Mouse (Mus musculus) lung, adult 18-20 months (tissue): ENCODE results near the gene Pamr1.
A peak's percentile ranks its signal among the peaks of the same experiment; 100 is the strongest.

Source experiments
- DNase-seq, 2 experiments: peaks; one replicate each; pipeline ENCODE4 v3.0.0; 2022; ENCODE audit warnings: mixed read lengths in 2 of 2

Gene Pamr1

DNA sequence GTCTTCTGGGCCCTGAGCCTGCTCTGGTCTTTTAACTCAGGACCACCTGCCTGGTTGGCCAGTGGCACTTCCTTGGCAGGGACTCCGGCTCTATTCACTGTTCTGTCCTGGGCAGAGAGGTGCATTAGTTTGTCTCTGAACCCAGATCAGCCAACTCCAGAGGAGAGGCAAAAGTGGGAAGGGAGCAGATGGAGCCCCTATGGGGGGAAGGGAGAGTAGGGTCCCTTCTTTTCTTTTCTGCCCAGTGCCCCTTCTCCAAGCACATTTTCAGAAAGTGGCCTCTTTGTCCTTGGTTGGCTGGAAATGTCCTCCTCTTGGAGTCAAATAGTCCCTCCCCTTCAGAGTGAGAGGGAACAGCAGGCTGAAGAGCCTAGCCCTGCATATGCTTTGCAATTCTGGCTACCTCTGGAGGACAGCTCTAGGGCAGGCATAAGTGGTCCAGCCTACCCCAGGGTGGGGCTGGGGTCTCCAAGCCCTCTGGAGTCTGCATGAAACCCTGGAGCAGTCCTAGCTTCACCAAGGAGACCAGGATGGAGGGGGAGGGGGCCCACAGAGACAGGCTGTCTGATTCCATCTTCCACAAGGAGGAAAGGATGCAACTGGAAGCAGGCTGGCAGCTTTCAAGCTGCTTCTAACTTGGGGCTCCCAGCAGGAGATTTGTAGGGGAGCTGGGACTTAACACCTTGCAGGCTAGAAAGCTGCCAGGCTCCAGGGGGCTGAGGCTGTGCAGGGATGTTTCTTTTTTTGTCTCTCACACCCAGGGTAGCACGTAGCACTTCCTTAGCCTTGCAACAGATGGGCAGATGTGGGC, 49.3 kb downstream of the Pamr1 start:
- DNase-seq: no peak

DNA sequence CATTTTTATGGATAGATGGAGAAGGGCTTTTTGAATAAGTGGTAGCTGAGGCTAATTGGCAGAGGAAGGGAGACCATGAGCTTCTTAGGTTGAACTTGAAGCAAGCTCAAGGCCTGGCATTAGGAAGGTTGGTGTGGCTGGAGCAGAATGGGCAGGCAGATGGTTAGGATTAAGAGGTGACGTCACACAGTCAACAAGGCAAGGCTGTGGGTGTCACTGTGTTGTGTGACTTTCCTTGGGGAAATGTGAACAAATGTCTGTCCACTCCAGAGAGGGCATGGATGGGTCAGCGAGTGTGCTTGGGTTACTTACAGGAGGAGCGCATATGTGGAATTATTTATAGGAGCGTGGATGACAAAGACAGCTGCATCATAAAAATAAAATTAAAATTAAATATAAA, 50.7 kb downstream of the Pamr1 start:
- no peak for DNase-seq

DNA sequence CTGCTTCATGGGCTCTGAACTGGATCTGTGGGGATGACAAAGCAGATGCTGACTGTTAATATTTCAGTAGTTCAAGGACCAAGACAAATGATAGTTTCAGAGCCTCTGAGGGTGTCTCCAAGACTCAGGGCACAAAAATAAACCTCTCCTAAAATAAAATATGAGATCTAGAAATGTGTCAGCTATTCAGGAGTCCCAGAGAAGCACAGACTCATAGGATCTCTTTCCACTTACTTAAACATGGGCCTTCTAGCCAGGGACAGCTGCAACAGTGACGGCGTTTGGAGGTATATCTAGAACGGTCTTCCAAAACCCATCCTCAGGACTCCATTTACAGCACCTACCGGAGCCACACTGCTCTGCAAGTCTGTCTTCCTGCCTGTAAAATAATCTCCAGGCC, 60.7 kb downstream of the Pamr1 start:
- no peak for DNase-seq

DNA sequence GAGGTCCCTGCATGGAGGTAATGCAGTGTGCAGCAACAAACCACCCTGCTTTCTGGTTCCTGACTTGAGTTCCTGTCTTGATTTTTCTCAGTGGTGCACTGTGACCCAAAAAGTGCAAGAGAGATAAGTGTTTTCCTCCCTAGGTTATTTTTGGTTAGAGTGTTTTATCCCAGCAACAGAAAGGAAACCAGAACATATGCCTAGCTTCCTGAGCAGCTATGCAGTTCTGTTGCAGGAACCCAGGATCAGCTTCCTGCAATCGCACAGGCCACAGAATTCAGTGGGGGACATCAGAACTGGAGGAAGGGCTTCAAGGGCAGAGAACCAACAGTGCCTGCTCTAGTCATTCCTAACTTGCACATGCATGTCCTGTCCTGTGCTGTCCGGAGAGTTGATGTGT, 66.8 kb downstream of the Pamr1 start:
- no peak for DNase-seq

DNA sequence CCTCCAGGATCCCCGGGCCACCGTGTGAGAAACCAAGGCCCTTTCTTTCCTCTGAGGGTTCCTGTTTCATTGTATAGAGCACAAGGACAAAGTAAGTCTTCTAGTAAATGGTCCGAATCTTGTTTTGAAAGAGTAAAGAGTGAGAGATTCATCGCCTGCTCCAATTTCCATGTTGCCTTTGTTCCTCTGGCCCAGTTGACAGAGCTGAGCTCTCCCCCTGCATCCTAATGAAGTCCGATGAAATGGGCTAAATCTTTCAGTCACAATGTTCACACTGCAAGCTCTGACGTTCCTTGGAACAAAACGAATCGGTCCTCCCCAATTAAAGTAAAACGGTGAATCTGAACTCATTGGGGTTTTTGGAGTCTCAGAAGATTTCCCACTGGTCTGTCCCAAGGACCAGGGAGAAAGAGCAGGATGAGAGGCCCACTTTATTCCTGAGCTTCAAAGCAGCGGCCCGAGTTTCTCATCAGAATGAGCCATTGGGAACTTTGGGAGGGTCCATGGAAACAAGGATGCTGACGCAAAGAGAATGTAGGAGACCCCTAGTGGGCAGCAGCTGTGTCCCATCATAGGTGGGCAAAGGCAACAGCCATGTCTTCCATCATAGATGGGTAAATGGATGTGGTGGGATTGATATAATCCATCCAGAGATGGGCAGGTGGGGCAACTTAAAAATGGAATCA, 71.1 kb downstream of the Pamr1 start:
- no peak for DNase-seq

DNA sequence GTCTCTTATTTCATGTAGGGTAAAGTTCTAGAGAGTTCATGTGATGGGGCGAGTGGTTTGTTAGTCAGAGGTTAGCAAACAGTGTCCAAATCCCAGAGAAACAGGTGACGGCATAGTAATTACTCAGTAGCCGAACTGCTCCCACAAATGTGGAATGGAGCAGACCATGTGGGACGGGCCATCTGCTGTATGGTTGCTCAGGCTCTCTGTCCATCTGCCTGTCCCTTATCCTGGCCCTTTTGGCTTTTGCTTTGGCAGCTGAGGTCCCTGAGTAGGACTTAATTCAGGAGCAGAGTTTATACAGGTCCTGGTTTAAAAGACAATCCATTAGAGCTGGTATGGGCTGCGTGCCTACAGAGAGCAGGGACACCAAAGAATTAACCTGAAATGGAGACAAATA, 72.4 kb downstream of the Pamr1 start:
- no peak for DNase-seq

DNA sequence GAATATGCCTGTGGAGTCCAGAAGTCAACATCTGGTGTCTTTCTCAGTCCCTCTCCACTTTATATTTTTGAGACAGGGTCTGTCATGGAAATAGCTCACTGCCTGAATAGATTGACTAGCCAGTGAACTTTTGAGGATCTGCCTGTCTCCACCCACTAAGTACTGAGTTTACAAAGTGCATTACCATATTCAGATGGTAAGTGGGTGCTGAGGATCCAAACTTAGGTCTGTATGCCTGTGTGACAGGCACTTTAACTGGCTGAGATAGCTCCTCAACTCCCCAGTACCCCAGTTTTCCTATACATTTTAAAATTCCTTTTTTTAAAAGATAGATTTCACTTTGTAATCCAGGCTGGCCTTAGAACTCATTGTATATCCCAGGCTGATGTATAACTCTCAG, 73.1 kb downstream of the Pamr1 start:
- no peak for DNase-seq

DNA sequence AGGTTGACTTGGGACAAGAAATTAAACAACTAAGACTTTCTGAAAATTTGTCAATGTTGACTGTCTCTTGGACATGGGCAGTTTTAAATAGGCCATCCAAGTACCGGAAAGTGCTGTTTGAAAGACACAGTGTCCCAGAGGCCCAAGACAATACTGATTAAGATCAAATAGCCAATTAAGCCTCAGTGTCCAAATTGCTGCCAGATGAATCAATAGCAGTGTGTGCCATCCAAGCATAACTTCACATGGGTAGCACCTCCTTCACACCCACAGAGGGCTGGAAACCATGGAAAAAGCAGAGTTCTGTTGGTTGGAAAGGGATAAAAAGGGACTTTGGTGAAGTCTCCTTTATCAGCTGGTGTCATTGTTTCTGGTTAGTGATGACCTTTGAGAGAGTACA, 74.7 kb downstream of the Pamr1 start:
- DNase-seq: no peak

DNA sequence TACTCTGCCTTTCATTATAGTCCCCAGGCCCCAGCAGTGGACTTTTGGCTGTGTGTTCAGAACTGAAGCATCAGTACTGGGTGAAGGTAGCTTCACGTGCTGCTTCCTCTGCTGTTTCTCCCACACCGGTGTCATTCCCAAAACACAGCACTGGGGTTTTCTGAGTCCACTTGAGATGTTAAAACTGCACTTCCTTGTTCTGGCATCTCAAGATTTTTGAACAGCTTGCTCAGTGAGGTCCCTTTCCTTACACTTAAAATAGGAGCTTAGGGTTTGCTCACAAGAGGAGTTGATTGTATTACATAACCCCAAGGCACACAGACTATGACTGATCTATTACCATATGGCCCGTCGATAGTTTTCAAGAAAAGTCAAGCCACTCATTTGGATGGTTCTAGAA, 82.5 kb downstream of the Pamr1 start:
- no peak for DNase-seq

DNA sequence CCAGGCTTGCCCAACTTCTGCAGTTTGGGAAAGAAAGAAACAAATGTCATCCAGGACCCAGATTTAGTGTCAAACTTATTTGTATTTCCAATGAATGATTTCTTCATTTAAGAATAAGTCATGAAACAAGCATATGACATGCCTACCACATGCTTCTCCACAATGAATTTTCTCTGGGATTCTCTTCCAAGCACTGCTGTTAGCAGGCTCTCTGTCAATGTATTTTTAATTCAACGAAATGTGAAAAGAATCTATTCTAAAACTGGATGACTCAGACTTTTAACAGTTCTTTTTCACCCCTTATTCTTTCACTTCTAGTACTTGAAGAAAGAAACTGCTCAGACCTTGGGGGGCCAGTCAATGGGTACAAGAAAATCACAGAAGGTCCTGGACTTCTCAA, 84.2 kb downstream of the Pamr1 start:
- DNase-seq: no peak

DNA sequence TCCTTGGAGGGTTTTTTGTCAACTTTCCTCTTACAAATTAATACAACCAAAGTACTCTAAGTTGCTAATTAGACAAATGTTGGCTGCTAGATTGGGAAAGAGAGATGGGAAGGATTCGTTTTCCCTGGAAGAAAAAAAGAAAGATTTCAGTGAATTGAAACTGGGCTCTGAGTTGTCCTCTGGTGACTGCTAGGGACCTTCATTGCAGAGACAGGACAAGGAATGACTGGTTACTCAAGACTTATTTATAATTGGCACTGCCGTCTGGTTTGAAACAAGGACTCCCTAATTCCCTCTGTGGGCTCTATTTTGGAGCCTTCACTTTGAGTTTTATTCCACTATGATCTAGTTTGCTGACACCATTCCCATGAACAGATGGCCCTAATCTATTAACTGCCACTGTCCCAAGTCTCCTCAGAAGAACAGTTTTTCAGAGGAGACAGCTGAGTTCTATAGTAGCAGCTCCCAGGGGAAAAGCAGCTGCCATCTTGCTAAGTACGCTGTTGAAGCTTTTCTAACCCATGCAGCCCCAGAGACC, 85.8 kb downstream of the Pamr1 start:
- peak in 1 of 2 experiments; percentile 7 for DNase-seq

DNA sequence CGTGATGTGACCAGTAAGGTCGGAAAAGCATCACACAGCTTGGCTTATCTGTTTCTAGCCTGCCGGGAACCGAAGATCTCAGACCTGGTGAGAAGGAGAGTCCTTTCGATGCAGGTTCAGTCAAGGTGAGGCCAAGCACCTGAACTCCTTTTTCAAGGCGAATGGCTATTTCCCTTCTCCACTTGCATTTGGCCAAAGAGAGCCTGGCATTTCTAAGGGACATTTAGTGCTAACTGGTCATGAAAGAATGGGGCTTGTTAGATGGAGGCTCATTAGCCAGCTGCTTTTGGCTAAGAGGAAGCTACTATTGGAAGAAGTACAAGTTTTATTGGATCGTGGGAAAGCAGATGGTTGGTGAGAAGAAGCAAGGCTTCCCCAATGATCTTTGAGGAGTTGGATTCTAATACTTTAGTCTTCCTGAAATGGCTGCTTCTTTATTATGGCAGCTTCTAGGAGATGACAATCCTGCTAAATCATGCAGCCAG, 86.3 kb downstream of the Pamr1 start:
- no peak for DNase-seq

DNA sequence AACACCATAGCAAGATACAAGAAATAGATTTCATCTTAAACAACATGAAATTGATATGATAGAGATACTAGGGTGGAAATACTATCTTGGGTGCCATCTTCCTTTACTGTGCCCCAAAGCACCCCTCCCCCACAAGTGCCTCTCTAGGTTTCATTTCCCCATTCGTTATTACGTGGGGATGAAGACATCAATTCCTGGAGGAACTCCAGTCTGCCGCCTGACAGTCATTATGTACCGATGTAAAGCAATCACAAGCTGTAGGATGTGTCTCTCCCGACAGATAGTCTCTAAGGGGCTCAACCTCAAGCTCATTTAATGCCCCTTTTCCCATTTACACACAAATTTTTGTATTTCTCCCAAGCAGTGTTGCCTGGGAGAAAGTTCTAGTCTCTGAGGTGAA, 88.3 kb downstream of the Pamr1 start:
- DNase-seq: no peak

DNA sequence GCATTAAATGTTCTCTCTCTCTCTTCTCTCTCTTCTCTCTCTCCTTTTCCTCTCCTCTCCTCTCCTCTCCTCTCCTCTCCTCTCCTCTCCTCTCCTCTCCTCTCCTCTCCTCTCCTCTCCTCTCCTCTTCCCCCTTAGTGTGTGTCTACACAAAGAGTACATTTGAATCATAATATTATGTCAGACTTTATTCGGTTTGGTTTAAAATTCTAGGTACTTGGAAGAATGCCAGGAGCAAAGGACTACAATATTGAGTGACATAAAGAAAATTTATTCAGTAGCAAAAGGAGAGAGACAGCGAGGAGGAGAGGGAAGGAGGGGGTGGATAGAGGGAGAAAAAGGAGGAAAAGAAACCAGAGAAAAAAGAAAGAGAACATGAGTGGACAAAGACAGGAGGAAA, 88.9 kb downstream of the Pamr1 start:
- DNase-seq: no peak

DNA sequence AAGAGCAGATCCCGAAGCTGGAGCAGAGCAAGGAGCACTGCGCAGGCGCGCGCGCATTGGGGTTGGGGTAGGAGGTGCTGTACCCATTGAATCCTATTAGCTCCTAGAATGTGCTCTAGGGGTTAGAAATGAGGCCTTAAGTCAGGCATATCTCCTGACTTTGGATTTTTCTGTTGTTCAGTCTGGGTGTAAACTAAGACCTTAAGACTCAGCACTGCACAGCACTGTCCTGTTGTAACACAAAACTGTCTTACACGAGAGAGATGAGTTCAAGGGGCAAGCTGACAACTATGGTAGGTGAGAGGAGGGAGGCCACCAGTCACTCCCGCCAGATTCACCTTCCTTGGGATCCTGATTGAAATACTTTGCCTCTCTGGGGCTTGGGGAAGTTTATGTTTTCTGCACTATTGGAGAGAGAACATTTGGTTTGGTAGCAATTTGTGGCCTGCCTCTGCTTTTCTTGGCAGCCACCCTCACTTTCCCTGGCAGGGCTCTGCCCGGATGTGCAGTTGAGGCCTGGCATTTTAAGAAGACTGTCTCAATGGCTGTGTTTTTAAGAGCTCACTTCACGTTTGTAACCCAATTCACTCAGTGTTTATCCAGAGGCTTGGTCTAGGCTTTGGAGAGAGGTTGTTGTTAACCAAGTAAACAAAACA, 99.2 kb downstream of the Pamr1 start:
- peak in 1 of 2 experiments; percentile 5 for DNase-seq

DNA sequence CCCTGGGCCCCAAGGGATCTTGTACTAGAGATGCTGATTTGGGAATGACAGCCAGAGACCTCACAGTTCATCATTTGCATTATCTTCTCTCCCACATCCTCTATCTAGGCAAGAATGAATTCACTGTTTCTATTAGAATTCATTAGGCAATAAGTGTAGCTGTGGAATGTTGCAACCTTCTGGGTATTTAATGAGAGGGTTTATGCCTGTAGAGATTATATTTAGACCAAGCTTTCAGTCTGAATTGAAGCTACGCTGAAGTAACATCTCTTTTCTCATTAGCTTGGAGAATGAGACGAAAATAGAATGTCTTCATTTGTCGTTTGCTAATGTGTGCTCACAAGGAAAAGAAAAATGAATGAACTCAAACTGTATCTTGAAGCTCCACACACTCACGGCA, 100.5 kb downstream of the Pamr1 start:
- DNase-seq: no peak

DNA sequence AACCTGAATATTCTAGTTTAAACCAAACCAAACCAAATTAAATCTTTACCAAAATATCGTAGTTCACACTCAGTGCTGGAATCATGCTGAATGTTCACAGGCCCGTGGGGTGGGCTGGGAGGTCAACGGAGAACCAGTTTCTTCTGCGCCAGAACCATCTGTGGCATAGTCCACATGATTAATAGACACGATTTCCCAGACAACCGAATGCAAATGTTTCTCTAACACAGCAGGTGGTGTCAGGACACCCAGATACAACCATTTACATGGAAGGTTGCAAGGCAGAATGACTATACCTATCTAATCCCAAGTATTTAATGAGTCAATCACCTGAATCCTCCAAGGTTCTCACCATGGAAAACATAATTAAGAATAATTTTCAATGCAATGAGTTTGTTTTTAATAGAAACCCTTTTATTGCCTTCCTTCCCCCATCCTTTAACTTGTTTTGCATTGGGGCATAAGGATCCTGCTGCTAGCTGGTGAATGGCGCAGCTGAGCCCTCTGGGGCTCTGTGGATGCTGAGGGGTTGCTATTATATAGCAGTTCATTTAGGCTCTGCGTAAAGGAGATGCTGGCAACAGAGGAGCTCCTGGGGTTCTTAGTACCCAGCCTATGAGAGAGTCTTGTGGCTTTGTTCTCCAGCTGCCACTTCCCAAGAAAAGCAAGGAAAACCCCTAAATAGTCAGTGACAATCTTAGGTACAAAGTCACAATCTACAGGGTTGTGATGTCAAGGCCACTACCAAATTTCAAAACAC, 106.3 kb downstream of the Pamr1 start:
- DNase-seq: no peak

DNA sequence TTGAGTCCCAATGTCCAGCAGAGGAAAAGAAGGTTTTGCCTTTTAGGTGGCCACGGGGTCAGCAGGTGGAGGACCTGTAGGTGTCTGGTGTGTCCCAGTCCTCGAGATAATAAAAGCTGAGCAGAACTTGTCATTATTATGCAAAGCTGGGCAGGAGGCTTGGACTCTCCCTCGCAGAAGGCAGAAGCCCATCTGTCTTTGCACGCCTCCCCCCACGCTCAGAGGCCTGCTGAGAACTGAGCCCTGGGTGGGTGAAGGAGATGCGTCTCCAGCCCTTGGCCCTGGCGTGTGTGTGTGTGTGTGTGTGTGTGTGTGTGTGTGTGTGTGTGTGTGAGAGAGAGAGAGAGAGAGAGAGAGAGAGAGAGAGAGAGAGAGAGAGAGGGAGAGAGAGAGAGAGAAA, 107.9 kb downstream of the Pamr1 start:
- DNase-seq: no peak

DNA sequence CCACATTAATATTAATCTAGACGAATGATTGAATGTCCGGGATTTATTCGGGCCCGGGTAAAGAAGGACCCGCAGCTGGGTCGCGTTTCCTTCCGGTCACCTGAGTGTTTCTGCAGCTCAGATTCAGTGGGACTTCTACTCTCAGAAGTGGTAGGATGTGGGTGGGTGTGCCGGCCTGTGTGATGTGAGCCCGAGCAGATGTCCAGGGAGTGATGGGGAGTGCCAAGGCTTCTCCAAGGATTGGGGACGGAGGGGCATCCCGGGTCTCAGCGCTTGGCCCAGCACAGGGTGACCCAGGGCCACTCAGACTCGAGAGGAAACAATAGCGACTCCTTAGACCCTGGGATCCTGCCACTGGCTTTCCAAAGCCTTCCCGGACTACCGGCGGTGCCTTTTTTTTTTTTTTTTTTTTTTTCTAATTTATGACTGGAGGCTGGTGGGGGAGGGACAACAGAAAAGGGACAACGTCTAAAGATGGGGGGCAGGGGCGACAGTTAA, 108.4 kb downstream of the Pamr1 start, which contains the start of gene Slc1a2:
Gene Slc1a2, plus strand, starts transcription at position 497 of the 498 bp plus-strand sequence.
- DNase-seq: no peak

DNA sequence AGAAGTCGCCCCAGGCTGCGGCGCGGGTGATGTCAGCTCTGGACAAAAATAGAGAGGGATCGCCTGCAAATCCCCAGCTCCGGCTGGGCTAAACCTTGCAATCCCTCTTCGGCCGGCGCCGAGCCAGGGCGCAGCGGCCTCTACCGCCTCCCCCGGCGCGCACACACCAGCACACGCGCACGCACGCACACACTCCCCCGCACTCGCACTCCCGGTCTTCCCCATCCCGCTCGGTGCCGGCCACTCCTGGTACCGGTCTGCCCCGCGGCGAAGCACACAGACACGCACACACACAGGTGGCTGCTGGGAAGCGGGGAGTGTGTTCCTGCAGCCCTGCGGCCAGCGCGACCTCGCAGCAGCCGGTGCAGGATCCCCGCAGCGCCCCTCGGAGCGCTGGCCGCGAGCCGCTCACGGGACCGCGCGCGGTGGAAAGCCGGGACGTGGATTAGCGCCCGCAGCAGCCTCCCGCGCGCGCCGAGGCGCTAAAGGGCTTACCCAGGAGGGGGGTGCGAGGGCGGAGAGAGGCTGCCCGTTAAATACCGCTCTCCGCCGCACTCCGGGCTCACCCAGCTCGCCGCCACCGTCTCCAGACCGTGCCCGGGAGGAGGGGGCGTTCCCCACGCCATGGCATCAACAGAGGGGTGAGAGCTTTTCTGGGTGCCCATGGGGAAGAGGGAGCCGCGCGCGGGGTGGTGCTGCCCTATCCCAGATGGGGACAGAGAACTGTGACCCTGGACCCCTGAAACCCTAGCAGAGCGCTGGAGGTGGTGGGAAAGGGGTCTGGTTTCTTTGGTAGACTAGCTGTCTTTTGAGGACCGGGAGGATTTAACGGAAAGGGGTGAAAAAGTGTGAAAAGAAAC, 109.1 kb downstream of the Pamr1 start:
- DNase-seq: peak; percentile 9 to 11

DNA sequence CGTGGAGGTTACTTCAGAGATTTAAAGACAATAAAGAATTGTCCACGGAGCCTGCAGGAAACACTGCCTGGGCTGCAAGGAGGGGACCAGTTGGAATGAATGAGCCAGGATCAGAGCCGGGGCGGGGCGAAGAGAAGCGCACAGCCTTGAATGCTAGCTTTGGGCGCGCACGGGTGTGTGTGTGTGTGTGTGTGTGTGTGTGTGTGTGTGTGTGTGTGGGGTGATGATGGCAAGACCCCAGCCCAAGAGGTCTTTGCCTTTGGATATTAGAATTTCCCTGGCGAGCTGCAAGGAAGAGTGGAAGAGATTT, 109.7 kb downstream of the Pamr1 start:
- no peak for DNase-seq

DNA sequence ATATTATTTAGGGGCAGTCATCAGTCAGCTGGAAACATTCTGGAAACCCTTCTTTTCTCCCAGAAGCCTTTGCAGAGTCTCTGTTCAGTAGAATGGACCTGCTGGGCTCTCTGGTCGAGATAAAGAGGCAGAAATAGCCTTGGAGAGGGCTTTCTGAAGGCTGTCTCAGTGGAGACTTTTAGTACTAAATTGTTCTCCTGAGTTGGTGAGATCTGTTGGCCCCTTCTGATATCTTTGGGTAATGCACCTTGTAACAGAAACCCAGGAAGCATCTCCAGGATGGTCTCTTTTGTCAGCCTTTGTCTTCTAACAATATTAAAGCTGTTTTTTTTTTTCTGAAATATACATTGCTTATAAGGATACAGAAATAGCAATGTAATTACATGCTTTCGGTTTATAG, 111.2 kb downstream of the Pamr1 start:
- no peak for DNase-seq
